Comparison of ENCODE assay signal across 8 mouse cellular contexts in the genomic region with DNA sequence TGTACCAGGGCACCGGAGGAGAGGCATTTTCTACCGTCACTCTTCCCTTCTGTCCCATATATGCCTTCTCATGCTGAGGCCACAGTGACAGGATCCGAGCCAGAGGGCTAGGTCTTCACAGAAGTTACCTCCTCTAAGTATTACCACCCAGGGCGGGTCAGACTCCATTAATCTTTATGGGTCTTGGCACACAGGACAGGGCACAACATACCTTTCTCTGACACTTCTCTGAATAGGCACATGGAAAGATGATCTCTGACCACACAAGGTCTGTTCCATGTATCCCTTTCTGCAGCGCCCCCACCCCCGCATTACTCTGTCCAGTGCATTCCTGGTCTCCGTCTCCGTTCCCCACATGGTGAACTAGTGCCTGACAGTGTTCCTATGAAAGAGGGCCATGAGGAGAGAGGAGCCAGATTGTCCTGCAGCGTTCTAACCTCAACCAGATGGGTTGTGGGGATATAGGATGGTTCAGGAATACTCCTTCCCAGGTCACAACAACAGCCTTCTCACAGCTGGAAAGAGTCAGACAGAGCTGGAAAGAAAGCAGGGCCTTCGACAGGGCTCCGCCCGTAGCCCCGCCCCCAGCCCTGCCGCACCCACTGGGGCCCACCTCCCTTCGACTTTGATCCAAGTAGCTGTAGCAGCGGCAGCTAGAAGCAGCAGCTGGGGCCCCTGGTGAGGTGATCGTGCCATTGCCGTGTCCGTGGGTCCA. TPM values are rescaled to one million over a fixed set of nuclear protein-coding genes. Genes with fewer than 3 reads are reported as not detected.
DNase-seq lines count a peak whose midpoint lies in the region; ATAC-seq lines count a peak whose summit lies in the region.

TSS of gene Mst1r (plus strand) at position 622 of the 715 bp plus-strand sequence.

- peaks cover 34% of the 10 kb centered on the region for H3K27me3 ChIP-seq in megakaryocyte, embryonic 14.5 days (replicated peaks)
- no peaks in the 10 kb centered on the region for H3K27me3 ChIP-seq in forebrain, embryonic 15.5 days
- H3K27me3 ChIP-seq in limb, embryonic 11.5 days (ENCODE audit: control insufficient read depth, insufficient read depth, low read length) = 0 out of 2 replicates have a peak, but pooled peaks cover 2% of the 10 kb centered on the region
- peaks cover 34% of the 10 kb centered on the region for H3K27me3 ChIP-seq in midbrain, embryonic 13.5 days

- H3K9ac ChIP-seq in forebrain, embryonic 15.5 days (replicated peaks) = no peak within 1 kb of the TSS; the same call in 1 of the 2 replicates
- peak within 1 kb of the TSS; percentile 56 for H3K9ac ChIP-seq in limb, embryonic 11.5 days (ENCODE audit: low read length)
- peak within 1 kb of the TSS; percentile 56 for H3K9ac ChIP-seq in midbrain, embryonic 13.5 days (replicated peaks)

- H3K27ac ChIP-seq in forebrain, embryonic 15.5 days (replicated peaks) = no peak within 1 kb of the TSS
- H3K27ac ChIP-seq in limb, embryonic 11.5 days (replicated peaks; ENCODE audit: low read depth, low read length) = no peak within 1 kb of the TSS
- no peak within 1 kb of the TSS for H3K27ac ChIP-seq in midbrain, embryonic 13.5 days

- H3K4me2 ChIP-seq in forebrain, embryonic 15.5 days (replicated peaks) = peak within 1 kb of the TSS; percentile 44
- H3K4me2 ChIP-seq in limb, embryonic 11.5 days (ENCODE audit: low read depth, severe bottlenecking) = peak within 1 kb of the TSS; percentile 72
- peak within 1 kb of the TSS; percentile 54 for H3K4me2 ChIP-seq in midbrain, embryonic 13.5 days (replicated peaks)

- peak; percentile 84 for DNase-seq in heart, postnatal 4 days
- peak; percentile 85 for DNase-seq in limb, embryonic 11.5 days (ENCODE audit: low spot score)
- DNase-seq in thymus, postnatal 0 days (ENCODE audit: low spot score) = peak; percentile 83

- no peak for ATAC-seq in megakaryocyte, adult 5-6 weeks (ENCODE audit: poor library complexity, severe bottlenecking)
- peak; percentile 31; the same call in 1 of the 2 replicates for ATAC-seq in forebrain, embryonic 15.5 days (replicated peaks)
- ATAC-seq in limb, embryonic 11.5 days (ENCODE audit: insufficient number of reproducible peaks, low FRiP score, low TSS enrichment, low read depth) = peak; percentile 69; the same call in 1 of the 2 replicates
- ATAC-seq in midbrain, embryonic 13.5 days = peak; percentile 44; the same call in 1 of the 2 replicates
- no peak for ATAC-seq in frontal cortex, adult (ENCODE audit: low TSS enrichment)

- peaks cover 22% of the 10 kb centered on the region for H3K36me3 ChIP-seq in megakaryocyte, embryonic 14.5 days (replicated peaks; ENCODE audit: low read length)
- H3K36me3 ChIP-seq in forebrain, embryonic 15.5 days = peaks cover 7% of the 10 kb centered on the region; the same call in 1 of the 2 replicates
- no peaks in the 10 kb centered on the region for H3K36me3 ChIP-seq in limb, embryonic 11.5 days (ENCODE audit: control insufficient read depth, insufficient read depth, low read length)
- H3K36me3 ChIP-seq in midbrain, embryonic 13.5 days = peaks cover 14% of the 10 kb centered on the region

- peak within 1 kb of the TSS; percentile 75 for H3K4me3 ChIP-seq in megakaryocyte, embryonic 14.5 days (replicated peaks)
- H3K4me3 ChIP-seq in forebrain, embryonic 15.5 days = peak within 1 kb of the TSS; percentile 21
- peak within 1 kb of the TSS; percentile 31 for H3K4me3 ChIP-seq in limb, embryonic 11.5 days (ENCODE audit: low read depth, low read length)
- peak within 1 kb of the TSS; percentile 28 for H3K4me3 ChIP-seq in midbrain, embryonic 13.5 days (replicated peaks)

- 24% methylated on average over 19 of the region's 19 CpGs for WGBS in forebrain, embryonic 15.5 days
- 19% methylated on average over 19 of the region's 19 CpGs for WGBS in limb, embryonic 11.5 days
- 23% methylated on average over 19 of the region's 19 CpGs for WGBS in midbrain, embryonic 13.5 days

- H3K4me1 ChIP-seq in megakaryocyte, embryonic 14.5 days = peaks cover 34% of the 10 kb centered on the region
- peaks cover 11% of the 10 kb centered on the region for H3K4me1 ChIP-seq in forebrain, embryonic 15.5 days
- peaks cover 22% of the 10 kb centered on the region for H3K4me1 ChIP-seq in limb, embryonic 11.5 days (ENCODE audit: control insufficient read depth, insufficient read depth, low read length)
- peaks cover 28% of the 10 kb centered on the region for H3K4me1 ChIP-seq in midbrain, embryonic 13.5 days (replicated peaks)

- no peaks in the 10 kb centered on the region for H3K9me3 ChIP-seq in megakaryocyte, embryonic 14.5 days
- no peaks in the 10 kb centered on the region for H3K9me3 ChIP-seq in forebrain, embryonic 15.5 days
- H3K9me3 ChIP-seq in limb, embryonic 11.5 days (ENCODE audit: control insufficient read depth, low read length) = no peaks in the 10 kb centered on the region
- H3K9me3 ChIP-seq in midbrain, embryonic 13.5 days = no peaks in the 10 kb centered on the region

RNA-seq across cellular contexts. Expression of gene Mst1r, which starts in this region (rescaled TPM):
- polyA plus RNA-seq in megakaryocyte, embryonic 14.5 days (2012; ENCODE audit: insufficient read depth, low replicate concordance) = 0.23 TPM in 1 of 2 replicates, not detected in the other
- total RNA-seq in megakaryocyte, adult 5-6 weeks (2015) = 0.52 and 0.94 TPM in 2 replicates
- 2.2 and 2.3 TPM in 2 replicates for total RNA-seq in megakaryocyte, adult 5-6 weeks (2017)
- polyA plus RNA-seq in forebrain, embryonic 15.5 days (2015; fragmentation: Nextera tagmentation; extraction: Ambion mirVana) = 1.0 and 1.9 TPM in 2 replicates
- total RNA-seq in heart, postnatal 4 days (2021) = 1 to 10 TPM; 2.9 to 3.1 TPM
- 0.35 and 0.36 TPM in 2 replicates for polyA plus RNA-seq in limb, embryonic 11.5 days (2014; fragmentation: Nextera tagmentation; extraction: Ambion mirVana)
- 1.2 and 2.3 TPM in 2 replicates for polyA plus RNA-seq in midbrain, embryonic 13.5 days (2015; fragmentation: Nextera tagmentation; extraction: Ambion mirVana)
- 1.6 and 2.4 TPM in 2 replicates for polyA plus RNA-seq in thymus, postnatal 0 days (2015; fragmentation: Nextera tagmentation; extraction: Ambion mirVana)

Comparison
In these comparisons a context has a peak if more than half of its experiments do, and no peak if none do; other contexts are left out.
1. Peak in DNase-seq, ATAC-seq, H3K4me3 ChIP-seq, H3K9ac ChIP-seq and H3K4me2 ChIP-seq in limb, embryonic 11.5 days; RNA of the gene not detected or under 1 TPM.
2. H3K4me3 ChIP-seq: peak in every context shown above with its lines; median percentile 75 in megakaryocyte, embryonic 14.5 days; 31 in limb, embryonic 11.5 days; 28 in midbrain, embryonic 13.5 days; 21 in forebrain, embryonic 15.5 days.
3. ATAC-seq: peak in forebrain, embryonic 15.5 days (single experiment) and midbrain, embryonic 13.5 days (single experiment); none in megakaryocyte, adult 5-6 weeks (single experiment) and frontal cortex, adult (single experiment).
4. Peak in every context shown above with its lines, with median percentiles within 50 percentile points of each other: H3K4me2 ChIP-seq and DNase-seq.